Mouse (Mus musculus): ENCODE data around the gene Avp. TPM values are rescaled to one million over a fixed set of nuclear protein-coding genes. Genes with fewer than 3 reads are reported as not detected.

Gene Avp
- polyA plus RNA-seq (2012; fragmentation: generic; extraction: Trizol): not detected

DNA sequence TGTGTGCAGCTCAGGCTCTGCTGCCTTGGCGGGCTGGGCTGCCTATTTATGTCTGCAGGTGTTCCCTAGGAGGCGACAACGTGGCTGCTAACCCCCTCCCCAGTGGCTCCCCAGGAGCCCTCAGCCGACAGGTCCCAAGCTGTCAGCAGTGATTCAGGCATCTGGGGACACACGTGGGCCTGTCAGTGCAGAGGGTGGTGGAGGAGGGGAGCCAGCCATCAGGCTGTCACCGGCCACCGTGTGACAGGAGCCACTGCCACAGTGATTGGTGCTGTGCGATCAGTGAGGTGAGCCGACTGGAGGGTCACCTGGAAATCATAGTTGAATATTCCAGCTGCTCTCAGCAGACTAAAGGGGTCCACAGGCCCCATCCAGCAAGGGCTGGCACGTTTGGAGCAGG lies at the start of gene Avp:
Gene Avp (minus strand): TSS at position 3 of the 400 bp plus-strand sequence.

DNA sequence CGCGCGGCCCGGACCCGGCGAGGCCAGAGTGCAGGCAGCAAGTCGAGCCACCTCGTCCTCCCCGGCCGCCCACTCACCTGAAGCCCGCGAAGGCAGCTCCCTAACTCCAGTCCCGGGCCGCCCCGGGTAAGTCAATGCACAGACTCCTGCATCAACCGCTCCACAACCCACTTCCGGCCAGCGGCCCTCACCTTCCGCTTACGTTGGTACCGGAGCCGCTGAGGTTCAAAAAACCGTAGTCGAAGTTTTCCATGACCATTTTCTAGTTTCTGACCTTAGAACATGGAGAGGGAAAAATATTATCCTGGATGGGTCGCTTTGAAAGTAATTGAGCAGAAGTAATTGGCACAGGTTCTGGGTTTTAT lies 47.5 kb upstream of the Avp start, which contains the start of the genes Fastkd5 and Ubox5:
Gene Fastkd5 (minus strand): TSS at position 189 of the 365 bp plus-strand sequence.
Gene Ubox5 (minus strand): TSS at position 200 of the 365 bp plus-strand sequence.

DNA sequence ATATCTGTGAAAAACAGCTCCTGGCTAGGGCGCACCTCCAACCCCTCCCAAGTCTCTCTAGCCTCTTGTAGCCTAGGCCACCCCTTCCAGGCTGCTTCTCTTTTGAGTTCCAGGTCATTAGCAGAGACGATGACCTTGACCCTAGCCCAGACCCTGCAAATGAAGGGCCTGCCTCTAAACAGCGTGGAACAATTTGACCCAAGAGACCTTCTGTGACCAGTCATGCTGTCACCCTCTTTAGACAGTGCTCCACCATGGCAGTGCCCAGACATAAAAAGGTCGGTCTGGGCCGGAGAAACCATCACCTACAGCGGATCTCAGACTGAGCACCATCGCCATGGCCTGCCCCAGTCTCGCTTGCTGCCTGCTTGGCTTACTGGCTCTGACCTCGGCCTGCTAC lies 6.5 kb downstream of the Avp start, which contains the start of gene Oxt:
Gene Oxt (plus strand): TSS at position 301 of the 400 bp plus-strand sequence.

DNA sequence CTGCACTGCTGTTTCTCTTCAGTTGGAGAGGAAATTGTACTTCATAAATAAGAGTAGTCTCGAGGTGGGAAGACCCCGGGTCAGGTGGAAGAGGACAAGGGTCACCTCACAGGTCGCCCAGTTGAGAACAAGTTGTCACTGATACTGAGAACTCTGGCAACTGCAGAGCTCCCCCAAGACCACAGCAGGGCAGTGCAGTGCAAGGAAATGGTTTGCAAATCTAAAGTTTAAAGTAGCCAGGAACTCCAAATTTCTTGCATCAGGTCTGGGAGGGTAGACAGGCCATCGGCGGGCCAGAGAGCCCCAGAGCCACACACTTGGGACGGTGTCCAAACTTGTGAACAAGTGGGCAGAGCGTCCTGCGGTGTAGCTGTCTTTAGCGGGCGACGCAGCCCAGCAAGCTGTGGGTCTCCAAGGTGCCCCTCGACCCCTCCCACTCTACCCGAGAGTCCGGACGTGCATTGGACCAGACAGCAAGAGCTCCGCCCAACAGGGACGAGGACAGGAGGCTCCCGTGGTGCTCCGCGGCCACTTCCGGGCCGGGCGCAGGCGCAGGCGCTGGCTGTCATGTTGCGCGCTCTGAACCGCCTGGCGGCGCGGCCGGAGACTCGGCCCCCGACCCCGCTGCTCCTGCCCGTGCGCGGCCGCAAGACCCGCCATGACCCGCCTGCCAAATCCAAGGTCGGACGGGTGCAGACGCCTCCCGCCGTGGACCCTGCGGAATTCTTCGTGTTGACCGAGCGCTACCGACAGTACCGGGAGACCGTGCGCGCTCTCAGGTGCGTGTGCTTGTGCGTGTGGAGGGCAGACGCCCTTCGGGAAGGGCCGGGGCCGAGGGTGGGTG lies 18.9 kb downstream of the Avp start, which contains the start of gene Mrps26:
Gene Mrps26 (plus strand): TSS at position 531 of the 844 bp plus-strand sequence.

Other genes starting within 250 kb of the Avp start
- 1 to 10 TPM in 1 of 2 experiments, under 1 TPM in 1; 0.21 to 1.1 TPM for gene Cpxm1, start 185.0 kb downstream of the Avp start, polyA plus RNA-seq (2012; fragmentation: generic; extraction: Trizol)
- gene Gm28372, start 177.3 kb downstream of the Avp start, polyA plus RNA-seq (2012; fragmentation: generic; extraction: Trizol): under 1 TPM in 1 of 2 experiments, not detected in 1; 0.05 TPM
- gene 1700020A23Rik, start 177.3 kb downstream of the Avp start, polyA plus RNA-seq (2012; fragmentation: generic; extraction: Trizol): not detected
- not detected for gene Tmem239, start 176.1 kb downstream of the Avp start, polyA plus RNA-seq (2012; fragmentation: generic; extraction: Trizol)
- 10 to 100 TPM; 49.5 to 49.6 TPM for gene Vps16, start 158.2 kb downstream of the Avp start, polyA plus RNA-seq (2012; fragmentation: generic; extraction: Trizol)
- gene Pced1a, start 157.9 kb downstream of the Avp start, polyA plus RNA-seq (2012; fragmentation: generic; extraction: Trizol): 10 to 100 TPM; 12.0 to 20.6 TPM
- 10 to 100 TPM in 1 of 2 experiments, 1 to 10 TPM in 1; 5.7 to 58.6 TPM for gene Ptpra, start 132.3 kb downstream of the Avp start, polyA plus RNA-seq (2012; fragmentation: generic; extraction: Trizol)
- gene Mrps26, start 18.8 kb downstream of the Avp start, polyA plus RNA-seq (2012; fragmentation: generic; extraction: Trizol): 100 to 1,000 TPM in 1 of 2 experiments, 10 to 100 TPM in 1; 72.9 to 129 TPM
- gene Oxt, start 6.4 kb downstream of the Avp start, polyA plus RNA-seq (2012; fragmentation: generic; extraction: Trizol): not detected
- 1 to 10 TPM in 1 of 2 experiments, under 1 TPM in 1; 0.94 to 2.1 TPM for gene Fastkd5, start 47.5 kb upstream of the Avp start, polyA plus RNA-seq (2012; fragmentation: generic; extraction: Trizol)
- gene Ubox5, start 47.5 kb upstream of the Avp start, polyA plus RNA-seq (2012; fragmentation: generic; extraction: Trizol): 1 to 10 TPM; 3.3 to 5.6 TPM
- gene Lzts3, start 60.2 kb upstream of the Avp start, polyA plus RNA-seq (2012; fragmentation: generic; extraction: Trizol): 1 to 10 TPM; 2.9 to 6.8 TPM
- 100 to 1,000 TPM; 125 to 144 TPM for gene Ddrgk1, start 82.1 kb upstream of the Avp start, polyA plus RNA-seq (2012; fragmentation: generic; extraction: Trizol)
- 10 to 100 TPM; 24.9 to 37.4 TPM for gene Itpa, start 85.1 kb upstream of the Avp start, polyA plus RNA-seq (2012; fragmentation: generic; extraction: Trizol)
- under 1 TPM; 0.13 to 0.47 TPM for gene Slc4a11, start 115.0 kb upstream of the Avp start, polyA plus RNA-seq (2012; fragmentation: generic; extraction: Trizol)

Data from C3H10T1/2 (cell line).